Mouse (Mus musculus) urinary bladder, adult 18-20 months (tissue): ENCODE measurements around the gene Nfix.

Experiments
- DNase-seq, 2 experiments: peaks; one replicate each; pipeline ENCODE4 v3.0.0; 2022; ENCODE audit warnings: low spot score in 2 of 2, mixed read lengths in 2 of 2

Gene Nfix

DNA sequence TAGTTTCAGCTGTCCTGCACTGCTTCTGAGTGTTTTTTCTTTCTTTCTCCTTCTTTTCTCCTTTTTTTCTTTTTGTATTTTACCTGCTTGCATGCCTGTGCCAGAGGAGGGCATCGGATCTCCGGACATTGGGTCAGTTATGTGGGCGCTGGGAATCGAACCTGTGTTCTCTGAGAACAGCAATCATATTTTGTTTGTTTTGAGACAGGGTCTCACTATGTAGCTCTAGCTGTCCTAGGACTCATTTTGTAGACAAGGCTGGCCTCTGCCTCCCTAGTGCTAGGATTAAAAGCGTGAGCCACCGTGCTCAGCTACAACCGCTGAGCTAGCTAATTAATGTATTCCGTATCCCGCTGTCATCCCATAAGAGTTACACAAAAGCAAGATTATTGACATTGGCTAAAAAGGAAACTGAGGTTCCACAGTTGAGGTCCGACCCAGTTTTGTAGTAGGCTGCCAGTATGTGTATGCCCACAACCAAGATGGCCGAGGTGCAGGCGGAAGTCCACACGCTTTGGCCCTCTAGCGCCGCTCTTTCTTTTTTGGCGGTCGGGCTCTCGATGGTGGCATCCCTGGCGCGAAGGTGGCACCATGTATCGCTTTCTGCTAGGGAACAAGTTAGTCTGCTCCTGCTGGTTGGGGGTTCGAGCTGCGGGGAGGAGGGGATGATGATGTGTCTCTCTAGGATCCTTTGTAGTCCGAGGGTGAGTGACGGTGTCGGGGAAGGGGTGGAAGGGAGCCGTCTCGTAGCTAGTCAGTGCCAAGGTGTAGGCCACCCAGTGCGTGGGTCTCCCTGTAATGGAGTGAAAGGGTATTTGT, 135.4 kb downstream of the Nfix start:
- peak; percentile 68 to 73 for DNase-seq

GRCm38 (mm10) chr8:84663483-84664327, 136.4 kb downstream of the Nfix start:
- DNase-seq: peak; percentile 84 to 97

DNA sequence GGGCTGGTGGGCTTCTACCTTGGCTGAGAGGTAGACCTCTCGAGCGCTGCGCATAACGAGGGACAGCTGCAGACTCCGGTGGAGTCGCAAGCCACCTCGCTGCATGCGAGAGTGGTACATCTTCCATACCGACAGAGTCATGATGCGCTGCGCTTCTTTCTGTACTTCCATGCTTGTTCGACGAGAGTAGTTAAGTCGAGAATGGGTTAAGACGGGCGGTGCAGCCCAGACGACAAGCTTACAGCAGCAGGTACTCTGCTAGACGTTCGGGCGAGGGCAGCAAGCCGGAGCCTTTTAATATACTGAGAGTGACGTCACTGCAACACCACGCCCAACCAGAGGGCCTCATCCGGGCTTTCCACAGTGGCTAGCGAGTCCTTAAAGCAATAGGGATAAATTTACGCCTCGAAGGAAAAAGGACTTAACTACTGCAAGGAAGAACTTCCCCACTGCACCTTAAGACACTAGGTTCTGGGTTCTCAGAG, 137.5 kb downstream of the Nfix start, which contains the start of gene Ier2:
Ier2 (minus strand) TSS at position 272 of the 485 bp plus-strand sequence.
- DNase-seq: peak; percentile 93 to 95

- peak in 1 of 2 experiments; percentile 29 for DNase-seq
These were observed 138.1 kb downstream of the Nfix start for GRCm38 (mm10) chr8:84661961-84662571.

DNA sequence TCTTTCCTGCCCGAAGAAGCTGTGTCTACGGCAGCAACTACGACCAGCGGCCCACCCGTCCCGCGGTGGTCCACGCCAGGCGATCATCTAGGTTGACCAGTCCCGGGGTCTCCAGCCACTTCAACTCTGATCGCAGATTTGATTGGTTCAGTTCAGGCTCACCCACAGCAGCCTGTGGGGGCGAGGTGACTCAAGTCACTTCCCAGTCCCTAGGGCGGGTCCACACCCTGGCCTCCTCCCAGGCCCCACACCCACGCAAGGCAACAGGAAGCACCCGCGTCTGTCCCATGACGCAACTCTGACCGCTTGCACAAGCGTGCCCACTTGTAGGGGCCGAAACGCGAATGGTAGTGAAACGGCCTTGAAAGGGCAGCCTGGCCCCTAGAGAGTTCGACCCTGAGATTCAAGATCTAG, 138.7 kb downstream of the Nfix start:
- peak; percentile 89 to 96 for DNase-seq

GRCm38 (mm10) chr8:84660819-84661457, 139.2 kb downstream of the Nfix start:
- DNase-seq: peak; percentile 77 to 78

GRCm38 (mm10) chr8:84659936-84660818, 140.0 kb downstream of the Nfix start:
- peak; percentile 63 to 73 for DNase-seq

- DNase-seq: no peak
These were observed 141.2 kb downstream of the Nfix start for GRCm38 (mm10) chr8:84658951-84659350.

- no peak for DNase-seq
These were observed 142.5 kb downstream of the Nfix start for GRCm38 (mm10) chr8:84657680-84658079.

GRCm38 (mm10) chr8:84657203-84657602, 142.9 kb downstream of the Nfix start:
- no peak for DNase-seq

- DNase-seq: peak; percentile 75 to 88
These were observed 143.5 kb downstream of the Nfix start for GRCm38 (mm10) chr8:84656641-84657126.

- no peak for DNase-seq
These were observed 144.0 kb downstream of the Nfix start for GRCm38 (mm10) chr8:84656191-84656525.

DNA sequence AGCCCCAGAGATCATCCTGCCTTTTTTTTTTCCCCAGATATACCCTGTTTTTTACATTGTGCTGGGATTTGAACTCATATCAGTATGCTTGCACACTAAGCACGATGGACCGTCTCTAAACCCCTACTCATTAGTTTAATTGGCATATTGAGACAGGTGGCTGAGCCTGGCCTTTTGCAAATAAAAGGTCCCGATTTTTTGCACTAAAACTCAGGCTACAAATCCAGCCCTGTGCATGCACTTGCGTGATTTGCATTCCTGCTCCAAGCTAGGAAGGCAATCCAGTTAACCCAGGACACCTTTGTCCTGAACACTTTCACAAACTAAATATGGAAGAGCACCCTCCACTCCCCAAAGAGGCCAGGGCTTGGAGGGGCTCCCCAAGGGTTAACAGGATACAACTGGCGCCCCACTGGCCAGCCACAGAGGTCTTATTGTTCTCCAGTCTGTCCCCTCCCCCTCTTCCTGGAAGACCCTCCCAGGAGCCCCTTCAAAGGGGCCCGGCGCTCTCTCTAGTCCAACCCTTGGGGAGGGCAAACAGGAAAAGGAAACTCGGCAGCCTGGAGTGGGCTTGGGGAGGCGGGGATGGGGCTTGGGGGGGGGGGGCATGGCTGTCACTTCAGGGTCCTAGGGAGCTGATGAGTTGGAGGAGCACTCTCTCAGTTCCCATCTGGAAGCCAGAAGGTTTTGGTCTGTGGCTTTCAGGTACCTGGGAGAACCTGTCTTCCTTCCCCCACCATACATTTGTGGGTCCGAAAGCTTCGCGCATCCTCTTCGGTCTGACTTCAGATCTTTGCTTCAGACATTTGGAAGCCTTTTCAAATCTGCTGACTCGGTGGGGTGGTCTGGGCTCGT, 144.6 kb downstream of the Nfix start:
- no peak for DNase-seq

DNA sequence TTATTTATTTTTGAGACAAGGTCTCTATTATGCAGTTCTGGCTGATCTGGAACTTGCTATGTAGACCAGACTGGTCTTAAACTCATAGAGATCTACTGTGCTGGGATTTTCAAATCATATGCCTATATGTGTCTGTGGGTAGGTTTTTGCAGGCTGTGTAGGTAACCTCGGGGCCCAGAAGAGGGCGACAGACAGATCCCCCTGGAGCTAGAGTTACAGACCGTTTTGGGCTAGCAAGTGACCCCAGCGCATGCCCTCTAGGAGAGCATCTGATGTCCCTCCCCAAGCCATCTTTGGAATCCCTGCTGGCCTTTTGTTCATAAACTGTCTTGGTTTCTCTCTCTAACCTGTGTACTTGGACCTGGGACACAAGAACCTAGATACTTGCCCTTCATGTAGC, 145.5 kb downstream of the Nfix start:
- DNase-seq: no peak

- DNase-seq: no peak
These were observed 147.0 kb downstream of the Nfix start for GRCm38 (mm10) chr8:84653092-84653631.

- DNase-seq: no peak
These were observed 149.9 kb downstream of the Nfix start for GRCm38 (mm10) chr8:84650213-84650612.
